In the genomic region with DNA sequence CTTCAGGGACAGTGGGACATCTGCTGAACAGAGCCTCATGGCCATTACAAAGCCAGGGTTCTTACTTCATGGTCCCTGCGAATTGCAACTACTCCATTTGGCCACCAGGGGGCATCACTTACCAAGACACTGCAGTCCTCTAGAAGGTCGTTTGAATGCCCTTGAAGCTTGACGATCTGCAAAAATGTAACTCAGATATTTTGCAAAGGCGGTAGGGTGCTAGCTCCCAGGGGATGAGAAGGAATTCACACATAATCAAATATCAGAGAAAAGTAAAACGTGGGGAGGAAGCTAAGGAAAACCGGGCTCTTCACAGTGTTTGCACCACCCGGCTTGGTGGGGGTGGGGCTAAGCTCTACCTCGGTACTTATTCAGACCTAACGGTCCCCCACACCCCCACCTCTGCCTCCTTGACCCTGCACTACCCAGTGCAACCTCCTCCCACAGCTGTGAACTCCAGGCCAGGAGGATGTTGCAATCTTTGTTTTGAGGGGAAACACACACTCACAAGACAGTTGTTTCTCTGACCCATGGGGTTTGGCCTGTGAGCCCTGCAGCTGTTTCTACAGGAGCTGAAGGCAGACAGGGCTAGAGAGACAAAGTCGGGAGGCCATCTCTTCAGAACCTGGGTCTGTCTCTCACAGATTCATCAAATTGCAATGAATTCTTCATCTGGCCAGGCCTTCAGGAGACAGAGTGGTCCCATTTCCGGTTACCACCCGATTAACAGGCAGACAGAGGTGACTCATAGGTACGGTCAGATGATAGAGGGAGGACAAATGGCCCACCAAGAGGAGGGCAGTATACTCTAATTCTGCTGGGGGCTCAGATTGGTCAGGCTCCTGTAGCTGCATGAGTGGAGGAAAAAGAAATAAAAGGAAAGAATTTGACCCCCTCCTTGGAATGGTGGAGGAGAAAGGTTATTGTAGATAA, we compare ENCODE assay signal across 8 mouse cellular contexts.
DNase-seq lines count a peak whose midpoint lies in the region; ATAC-seq lines count a peak whose summit lies in the region.

No protein-coding gene starts in this region.

- WGBS in hindbrain, embryonic 13.5 days = 15% methylated on average over 13 of the region's 13 CpGs

- peak overlapping the region; percentile 50 for H3K4me2 ChIP-seq in hindbrain, embryonic 13.5 days

- peak; percentile 74 for DNase-seq in Muller cell, postnatal 12 days (ENCODE audit: inconsistent ontology term)
- DNase-seq in cerebellum, adult 8-10 months = peak; percentile 71
- DNase-seq in frontal cortex, postnatal 14 days (ENCODE audit: low spot score in 2 of 2) = peak; percentile 76 to 83
- peak; percentile 74 to 77 for DNase-seq in layer of hippocampus, postnatal 36 days
- peak; percentile 88 for DNase-seq in lung, postnatal 36 days
- peak; percentile 94 for DNase-seq in retina, embryonic 14.5 days (ENCODE audit: low spot score)
- peak; percentile 66 to 71 for DNase-seq in thymus, postnatal 36 days

- no peaks in the 10 kb centered on the region for H3K9me3 ChIP-seq in hindbrain, embryonic 13.5 days

- H3K4me3 ChIP-seq in hindbrain, embryonic 13.5 days = peak overlapping the region; percentile 22; the same call in 1 of the 2 replicates

- peak overlapping the region; percentile 44; the same call in 1 of the 2 replicates for H3K9ac ChIP-seq in hindbrain, embryonic 13.5 days

- H3K4me1 ChIP-seq in hindbrain, embryonic 13.5 days (replicated peaks) = peaks cover 12% of the 10 kb centered on the region

- ATAC-seq in hindbrain, embryonic 13.5 days (ENCODE audit: low FRiP score) = peak; percentile 84

- H3K36me3 ChIP-seq in hindbrain, embryonic 13.5 days = no peaks in the 10 kb centered on the region

- no peaks in the 10 kb centered on the region for H3K27me3 ChIP-seq in hindbrain, embryonic 13.5 days

- no peak overlapping the region for H3K27ac ChIP-seq in hindbrain, embryonic 13.5 days
